Mouse (Mus musculus) MEL (cell line): Measurements from ENCODE around the gene Rnf5.

Experiments
- CTCF ChIP-seq, 3 experiments: IDR thresholded peaks in 2 of 3; conservative IDR thresholded peaks in 1 of 3; 2 replicates each; pipeline ENCODE4 v1.5.1; 2011 to 2012; ENCODE audit warnings: low read length in 3 of 3, low read depth in 2 of 3, mild to moderate bottlenecking in 2 of 3, improper control_type of control experiment in 1 of 3, inconsistent platforms in 1 of 3, mixed read lengths in 1 of 3, moderate library complexity in 1 of 3; ENCODE audit not compliant: control insufficient read depth in 1 of 3, insufficient read depth in 1 of 3, poor library complexity in 1 of 3, severe bottlenecking in 1 of 3
- HCFC1 ChIP-seq: IDR thresholded peaks from 2 replicates; pipeline ENCODE4 v1.6.1; 2012; ENCODE audit warnings: low read depth, mild to moderate bottlenecking, inconsistent platforms, low read length, improper control_type of control experiment, moderate library complexity
- MEF2A ChIP-seq: IDR thresholded peaks from 2 replicates; pipeline ENCODE4 v1.6.1; 2014; ENCODE audit warnings: low read depth, mild to moderate bottlenecking, inconsistent platforms, low read length, improper control_type of control experiment; ENCODE audit not compliant: poor library complexity, insufficient replicate concordance, severe bottlenecking; ENCODE audit errors: extremely low read depth
- POLR2A ChIP-seq, 2 experiments: IDR thresholded peaks; 2 replicates each; pipeline ENCODE4 v1.6.1; 2011 to 2012; ENCODE audit warnings: low read length in 2 of 2, mild to moderate bottlenecking in 2 of 2, control low read depth in 1 of 2, improper control_type of control experiment in 1 of 2, low read depth in 1 of 2, moderate library complexity in 1 of 2; ENCODE audit not compliant: control insufficient read depth in 1 of 2, insufficient read depth in 1 of 2, poor library complexity in 1 of 2
- POLR2AphosphoS2 ChIP-seq: IDR thresholded peaks from 2 replicates; pipeline ENCODE4 v1.6.1; 2011; ENCODE audit warnings: low read length, improper control_type of control experiment
- SIN3A ChIP-seq: IDR thresholded peaks from 2 replicates; pipeline ENCODE4 v1.6.1; 2012; ENCODE audit warnings: low read length, improper control_type of control experiment, inconsistent platforms
- SMC3 ChIP-seq: IDR thresholded peaks from 2 replicates; pipeline ENCODE4 v1.6.1; 2011; ENCODE audit warnings: low read depth, low read length, improper control_type of control experiment
- TCF12 ChIP-seq: IDR thresholded peaks from 2 replicates; pipeline ENCODE4 v1.6.1; 2014; ENCODE audit warnings: low read depth, mild to moderate bottlenecking, inconsistent platforms, low read length, improper control_type of control experiment, moderate library complexity
- USF2 ChIP-seq, 2 experiments: IDR thresholded peaks; 2 replicates each; pipeline ENCODE4 v1.6.1; 2011 to 2012; ENCODE audit warnings: improper control_type of control experiment in 2 of 2, low read length in 2 of 2, borderline replicate concordance in 1 of 2, inconsistent platforms in 1 of 2, low read depth in 1 of 2, mild to moderate bottlenecking in 1 of 2; ENCODE audit not compliant: insufficient read depth in 1 of 2

- TF ChIP-seq POLR2A (IDR thresholded peaks at IDR 0.05; ENCODE audit: control insufficient read depth in 1 of 2, insufficient read depth in 1 of 2, low read depth in 1 of 2, low read length in 2 of 2, poor library complexity in 1 of 2): peak; percentile 81 to 94
- no peak for TF ChIP-seq USF2 (IDR thresholded peaks at IDR 0.05; ENCODE audit: borderline replicate concordance in 1 of 2, insufficient read depth in 1 of 2, low read depth in 1 of 2, low read length in 2 of 2)
- TF ChIP-seq HCFC1: peak; percentile 85
- no peak for TF ChIP-seq CTCF (IDR thresholded peaks at IDR 0.05 in 2 of 3, conservative IDR thresholded peaks at IDR 0.05 in 1 of 3; ENCODE audit: control insufficient read depth in 1 of 3, insufficient read depth in 1 of 3, low read depth in 2 of 3, low read length in 3 of 3, poor library complexity in 1 of 3, severe bottlenecking in 1 of 3)
- TF ChIP-seq SIN3A: peak; percentile 78
- no peak for TF ChIP-seq MEF2A
- peak; percentile 86 for TF ChIP-seq POLR2AphosphoS2
- no peak for TF ChIP-seq SMC3
- peak; percentile 64 for TF ChIP-seq TCF12
These were observed 2.1 kb upstream of the Rnf5 start for GRCm38 (mm10) chr17:34605609-34606008.
